Mouse (Mus musculus): Measurements from ENCODE around the gene Ndufaf2. TPM values are rescaled to one million over a fixed set of nuclear protein-coding genes. Genes with fewer than 3 reads are reported as not detected.

Ndufaf2 gene
- total RNA-seq, 2 experiments from 2014 or later: 23.5 to 24.7 TPM

DNA sequence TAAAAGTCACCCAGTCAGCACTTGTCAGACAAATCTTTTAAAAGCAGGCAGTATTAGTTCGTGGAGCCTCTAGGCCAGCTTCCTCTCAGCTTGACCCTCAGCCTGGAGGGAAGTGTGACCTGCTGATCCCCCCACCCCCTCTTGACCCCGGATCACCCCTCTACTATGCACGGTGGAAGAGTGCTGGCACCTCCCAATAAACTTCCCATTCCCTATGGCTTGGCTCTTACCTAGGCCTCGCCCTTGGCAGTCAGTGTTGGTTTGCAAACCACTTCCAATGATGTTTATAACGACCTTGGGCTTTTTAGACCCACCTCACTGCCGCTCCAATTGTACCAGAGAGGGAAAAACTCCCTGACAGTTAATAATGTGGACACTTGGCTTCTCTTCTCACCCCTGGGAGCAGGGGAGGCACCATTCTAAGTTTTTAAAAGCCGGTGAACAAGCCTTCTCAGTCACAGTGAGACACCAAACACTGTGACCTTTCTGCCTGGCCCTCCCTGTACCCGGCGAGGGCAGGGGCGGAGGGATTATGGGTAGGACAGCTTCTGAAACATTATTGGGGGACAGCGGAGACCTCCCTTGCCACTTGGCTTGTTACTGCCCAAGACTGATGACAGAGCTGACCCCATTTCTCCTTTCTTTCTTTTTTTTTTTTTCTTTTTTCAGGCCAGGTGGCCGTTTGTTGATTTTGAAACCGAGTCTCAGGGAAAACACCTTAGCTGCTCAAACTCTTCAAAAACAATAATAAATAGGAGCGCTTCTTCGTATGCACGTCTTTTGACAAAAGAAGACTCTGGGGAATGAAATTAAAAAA, 203.8 kb downstream of the Ndufaf2 start:
- no peak for DNase-seq (ENCODE audit: extremely low spot score in 1 of 2, low spot score in 2 of 2)
- intact Hi-C loops (cut with DNase I): no loop called here

DNA sequence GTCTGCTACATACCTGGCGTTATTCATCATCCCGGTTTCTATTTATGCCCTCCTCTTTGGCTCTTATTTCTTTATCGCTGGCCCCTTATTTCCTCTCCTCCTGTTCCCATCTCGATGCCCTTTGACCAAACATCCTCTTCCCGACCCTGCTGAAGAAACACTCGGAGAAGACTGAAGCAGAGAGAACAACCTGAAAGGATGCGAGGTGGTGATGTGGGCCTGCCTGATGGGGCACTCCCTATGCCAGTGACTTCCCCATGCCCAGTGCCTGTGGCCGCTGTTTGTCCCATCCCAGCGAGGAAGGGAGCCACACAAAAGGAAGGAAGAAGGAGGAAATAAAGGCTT, 204.4 kb downstream of the Ndufaf2 start:
- no peak for DNase-seq (ENCODE audit: extremely low spot score in 1 of 2, low spot score in 2 of 2)
- intact Hi-C loops (cut with DNase I): no loop called here

Other genes with a start within 250 kb of the Ndufaf2 start
- 10 to 100 TPM; 34.3 to 35.6 TPM for gene Smim15, start 114.2 kb downstream of the Ndufaf2 start, total RNA-seq (2021)
- 10 to 100 TPM; 27.3 to 29.9 TPM for gene Ercc8, start 108 bp upstream of the Ndufaf2 start, total RNA-seq (2021)
- 1 to 10 TPM; 4.6 to 5.9 TPM for gene Elovl7, start 55.8 kb upstream of the Ndufaf2 start, total RNA-seq (2021)
- gene Depdc1b, start 157.7 kb upstream of the Ndufaf2 start, total RNA-seq (2021): 1 to 10 TPM in 1 of 2 experiments, under 1 TPM in 1; 0.95 to 1.7 TPM